Mouse (Mus musculus) cortical plate, adult 2 months (tissue): Measurements from ENCODE around the gene Rps27rt.

Experiments
- CTCF ChIP-seq: fragments of 200-500 bp; IDR thresholded peaks from 2 replicates; pipeline ENCODE4 v1.5.1; 2011; ENCODE audit warnings: mild to moderate bottlenecking, control low read depth, low read length; ENCODE audit not compliant: insufficient read depth; ENCODE audit errors: extremely low read depth
- POLR2A ChIP-seq: fragments of 200-500 bp; IDR thresholded peaks from 2 replicates; pipeline ENCODE4 v1.6.1; 2011; ENCODE audit warnings: mild to moderate bottlenecking, low read length, control low read depth; ENCODE audit not compliant: insufficient read depth; ENCODE audit errors: extremely low read depth

DNA sequence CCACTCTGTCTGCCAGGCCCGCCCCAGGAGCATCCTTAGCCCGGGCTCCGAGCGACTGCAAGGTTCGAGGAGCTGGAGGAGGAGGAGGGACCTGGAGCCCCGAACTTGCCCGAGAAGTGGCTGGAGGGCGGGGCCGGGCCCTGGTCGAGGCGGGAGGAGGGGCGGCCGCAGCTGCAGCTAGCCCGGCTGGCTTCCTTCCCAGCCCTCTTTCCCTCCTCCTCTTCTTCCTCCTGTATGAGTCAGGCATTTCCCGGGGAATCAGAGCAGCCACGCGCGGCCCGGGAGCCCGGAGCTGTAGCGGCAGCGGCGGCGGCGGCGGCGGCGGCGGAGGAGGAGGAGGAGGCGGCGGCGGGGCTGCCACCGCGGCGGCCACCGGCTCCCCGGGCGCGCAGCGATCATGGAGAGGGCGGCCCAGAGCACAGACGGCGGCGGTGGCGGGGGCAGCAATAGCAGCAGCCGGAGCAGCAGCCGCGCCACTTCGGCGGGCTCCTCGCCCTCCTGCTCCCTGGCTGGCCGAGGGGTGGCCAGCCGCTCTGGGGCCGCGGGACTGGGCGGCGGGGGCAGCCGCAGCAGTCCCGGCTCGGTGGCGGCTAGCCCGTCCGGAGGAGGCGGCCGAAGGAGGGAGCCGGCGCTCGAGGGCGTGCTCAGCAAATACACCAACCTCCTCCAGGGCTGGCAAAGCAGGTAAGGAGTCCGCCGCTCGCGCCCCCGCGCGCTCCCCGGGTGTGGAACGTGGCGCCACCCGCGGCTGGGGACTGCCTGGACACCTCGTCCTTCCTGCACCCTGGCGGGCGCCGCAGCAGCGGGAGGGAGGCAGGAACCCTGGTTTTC, 4.0 kb downstream of the Rps27rt start, which contains the start of gene Osbpl10:
- TF ChIP-seq POLR2A (0 out of 2 replicates have a peak, but pooled peaks have one; percentile 41), CTCF (no peak)
